Mouse (Mus musculus) heart, postnatal 0 days (tissue): ENCODE results near the gene Acsf3.

ENCODE experiments used
- CTCF ChIP-seq: IDR thresholded peaks from 2 replicates; pipeline ENCODE4 v1.5.1; 2016; ENCODE audit warnings: antibody characterized with exemption, control low read depth, low read depth
- EP300 ChIP-seq: IDR thresholded peaks from 2 replicates; pipeline ENCODE4 v1.6.1; 2016; ENCODE audit warnings: antibody characterized with exemption, low read depth

DNA sequence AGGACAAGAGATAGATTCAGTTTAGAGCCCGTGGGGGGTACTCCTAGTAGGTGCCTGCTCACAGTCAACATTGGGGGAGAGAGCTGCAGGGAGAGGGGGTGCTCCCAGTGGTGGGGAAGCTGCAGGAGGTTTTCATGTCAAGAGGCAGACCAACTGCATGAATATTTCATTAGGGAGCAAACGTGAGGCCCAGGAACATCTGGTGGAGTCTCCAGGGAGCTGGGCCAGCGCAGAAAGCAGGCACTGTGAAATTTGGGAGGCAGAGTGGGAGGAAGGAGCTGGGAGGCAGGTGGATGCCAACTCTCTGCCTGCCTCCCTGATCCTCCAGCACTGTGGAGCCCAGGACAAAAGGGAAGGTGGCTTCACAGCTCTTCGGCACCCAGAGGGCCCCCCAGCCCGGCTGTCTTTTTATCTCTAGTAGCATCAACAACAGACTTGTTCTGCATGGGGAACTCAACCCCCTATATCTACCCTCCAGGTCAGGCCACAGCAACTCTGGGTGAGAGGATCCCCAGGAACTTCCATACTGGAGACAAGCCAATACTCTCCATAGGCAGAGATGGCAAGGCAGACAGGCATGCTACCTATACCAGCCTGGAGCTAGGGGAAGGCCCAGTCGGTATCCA is 25.8 kb upstream of the Acsf3 start:
- TF ChIP-seq CTCF (no peak), EP300 (no peak)
